In genomic region chr3:104822413-104822812, GRCm38 (mm10) we compare ENCODE assay signal across 22 mouse cellular contexts. TPM values are rescaled to one million over a fixed set of nuclear protein-coding genes. Genes with fewer than 3 reads are reported as not detected.
"Had no signal": no experiment of that assay in that cellular context is flagged by ENCODE, and none has a peak within 500 bp of the region (broad histone marks: within the 10 kb centered on the region; RNA-seq: fewer than 3 reads in every experiment).

No protein-coding gene starts in this region.

- H3K9me3 ChIP-seq: liver, embryonic 15.5 days; lung, embryonic 15.5 days; megakaryocyte, embryonic 14.5 days; midbrain, embryonic 12.5 days; midbrain, embryonic 15.5 days; neural tube, embryonic 12.5 days; stomach, embryonic 15.5 days had no signal

- H3K27ac ChIP-seq: liver, embryonic 15.5 days; lung, embryonic 15.5 days; macrophage; midbrain, embryonic 12.5 days; midbrain, embryonic 15.5 days; neural tube, embryonic 12.5 days; stomach, embryonic 15.5 days; stomach, postnatal 0 days had no signal

- H3K4me3 ChIP-seq: liver, embryonic 15.5 days; lung, embryonic 15.5 days; megakaryocyte, embryonic 14.5 days; midbrain, embryonic 12.5 days; midbrain, embryonic 15.5 days; neural tube, embryonic 12.5 days; stomach, embryonic 15.5 days had no signal

- DNase-seq: liver, postnatal 0 days; lung, adult 2 months; lung, postnatal 14 days; lung, postnatal 36 days; right cerebral cortex, postnatal 14 days; thymus, adult 2 months; thymus, postnatal 25 days; thymus, postnatal 4 days had no signal

- H3K4me2 ChIP-seq: liver, embryonic 15.5 days; lung, embryonic 15.5 days; midbrain, embryonic 12.5 days; midbrain, embryonic 15.5 days; neural tube, embryonic 12.5 days; stomach, embryonic 15.5 days had no signal

- ATAC-seq: liver, postnatal 0 days; lung, postnatal 0 days; midbrain, embryonic 15.5 days had no signal

- H3K27me3 ChIP-seq: liver, embryonic 15.5 days; lung, embryonic 15.5 days; megakaryocyte, embryonic 14.5 days; midbrain, embryonic 12.5 days; midbrain, embryonic 15.5 days; neural tube, embryonic 12.5 days; stomach, embryonic 15.5 days had no signal

- H3K9ac ChIP-seq: liver, embryonic 15.5 days; liver, postnatal 0 days; lung, embryonic 15.5 days; midbrain, embryonic 12.5 days; midbrain, embryonic 15.5 days; neural tube, embryonic 12.5 days; stomach, embryonic 15.5 days had no signal

RNA-seq across cellular contexts. Expression of gene Fam19a3, which starts 40.8 kb away (rescaled TPM):
- total RNA-seq: megakaryocyte progenitor cell, adult 5-6 weeks; neutrophil, adult 5-6 weeks had no signal
- polyA plus RNA-seq: liver, embryonic 15.5 days; liver, postnatal 0 days; macrophage; midbrain, embryonic 12.5 days; midbrain, postnatal 0 days; neural tube, embryonic 12.5 days; neural tube, embryonic 14.5 days; stomach, postnatal 0 days had no signal

RNA-seq across cellular contexts. Expression of gene Ppm1j, which starts 41.6 kb away (rescaled TPM):
- total RNA-seq: megakaryocyte progenitor cell, adult 5-6 weeks; neutrophil, adult 5-6 weeks had no signal
